Mouse (Mus musculus) kidney, embryonic 15.5 days (tissue): ENCODE measurements around the gene Hltf. TPM values are rescaled to one million over a fixed set of nuclear protein-coding genes. Genes with fewer than 3 reads are reported as not detected.
A peak's percentile ranks its signal among the peaks of the same experiment; 100 is the strongest.
"Not testable (repeated sequence)": the region's sequence is repeated elsewhere in the genome, so short reads cannot be mapped to it uniquely, and the experiment has no call there.

ENCODE experiments used
- ATAC-seq: fragments of 200-750 bp; cut with Nextera tagmentation; replicated peaks from 2 replicates; pipeline ENCODE4 v1.8.0; 2017; ENCODE audit warnings: moderate TSS enrichment; ENCODE audit not compliant: low FRiP score
- H3K27ac ChIP-seq: fragments of 300-500 bp; sonication (generic); 2 replicates; pipeline ENCODE4 v1.5.1; 2015; ENCODE audit warnings: mild to moderate bottlenecking, inconsistent platforms
- H3K27me3 ChIP-seq: fragments of 300-500 bp; sonication (generic); 2 replicates; pipeline ENCODE4 v1.6.1; 2015; ENCODE audit warnings: inconsistent platforms
- H3K36me3 ChIP-seq: fragments of 300-500 bp; sonication (generic); 2 replicates; pipeline ENCODE4 v1.6.1; 2015; ENCODE audit warnings: inconsistent platforms
- H3K4me1 ChIP-seq: fragments of 300-500 bp; sonication (generic); 2 replicates; pipeline ENCODE4 v1.6.1; 2015; ENCODE audit warnings: inconsistent platforms
- H3K4me2 ChIP-seq: fragments of 300-500 bp; sonication (generic); 2 replicates; pipeline ENCODE4 v1.6.1; 2015; ENCODE audit warnings: moderate library complexity, mild to moderate bottlenecking, inconsistent platforms
- H3K4me3 ChIP-seq: fragments of 300-500 bp; sonication (generic); replicated peaks from 2 replicates; pipeline ENCODE4 v1.5.1; 2015; ENCODE audit warnings: mild to moderate bottlenecking, inconsistent platforms
- H3K9ac ChIP-seq: fragments of 300-500 bp; sonication (generic); 2 replicates; pipeline ENCODE4 v1.6.1; 2015; ENCODE audit warnings: mild to moderate bottlenecking, inconsistent platforms
- H3K9me3 ChIP-seq: fragments of 300-500 bp; sonication (generic); replicated peaks from 2 replicates; pipeline ENCODE4 v1.6.1; 2016; ENCODE audit warnings: inconsistent platforms
- WGBS: fragments of 180-500 bp; shearing (Covaris S2); methylation state at CpG from one replicate; pipeline ENCODE4 v1.1.7; 2015; ENCODE audit warnings: mixed read lengths; 5-methylcytosine and 5-hydroxymethylcytosine counted together
- polyA plus RNA-seq: library from polyadenylated mRNA; unstranded; fragments of >200 nt; fragmentation: Nextera tagmentation; extraction: Ambion mirVana; gene quantifications from 2 replicates; pipeline ENCODE4 v1.2.1, GENCODE M21; 2015

Gene Hltf
- polyA plus RNA-seq, 1 experiment from 2014 or later, result 17.7 TPM

DNA sequence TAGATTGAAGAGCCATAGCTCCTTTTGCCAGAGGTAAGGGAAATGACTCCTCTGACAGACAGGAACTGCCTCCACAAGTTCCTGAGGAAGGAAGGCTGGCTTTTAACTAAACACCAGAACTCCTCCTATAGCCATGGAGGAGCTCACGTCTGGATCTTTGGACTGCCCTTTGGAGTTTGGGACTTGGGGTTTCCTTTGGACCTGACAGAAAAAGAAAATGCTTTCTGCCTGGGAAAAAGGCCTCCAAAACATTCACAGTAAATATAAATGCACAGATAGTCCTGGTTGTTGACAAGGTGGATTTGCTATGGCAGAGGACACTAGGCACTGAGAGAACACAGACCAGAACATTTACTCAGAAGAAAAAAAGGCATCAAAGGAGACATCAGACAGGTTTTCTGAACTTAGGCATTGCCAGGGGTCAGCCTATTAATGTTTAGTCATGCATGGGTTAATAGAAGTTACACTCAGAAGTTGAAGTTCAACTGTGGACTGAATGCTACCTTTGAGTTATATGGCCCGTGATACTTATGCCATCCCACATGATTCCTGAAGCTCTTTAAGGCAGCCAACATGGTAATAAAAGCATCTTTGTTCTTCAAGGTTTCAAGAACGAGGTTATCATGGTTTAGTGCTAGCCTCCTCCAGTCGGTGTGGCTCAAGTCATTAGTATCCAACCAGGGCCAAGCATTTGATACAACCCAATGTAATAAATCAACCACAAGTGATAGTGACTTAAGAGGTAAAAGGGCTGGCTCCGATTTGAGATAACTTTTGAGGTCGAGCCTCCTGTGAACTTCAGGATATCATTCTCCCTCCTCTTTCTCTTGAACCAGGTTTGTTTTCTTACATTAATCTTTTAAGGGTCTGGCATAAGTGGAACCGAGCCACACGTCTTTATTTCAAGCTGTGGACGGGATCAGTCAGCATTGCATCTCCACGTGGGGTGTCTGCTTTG lies 23.6 kb upstream of the Hltf start:
- ATAC-seq, result no peak
- peak overlapping the region; percentile 88 for H3K27ac ChIP-seq
- WGBS, result 9% methylated on average over 10 of the region's 10 CpGs

GRCm38 (mm10) chr3:20034719-20035404 lies 22.7 kb upstream of the Hltf start, which contains the start of gene Hps3:
Hps3 (minus strand) TSS chr3:20035315.
- Histone ChIP-seq H3K27ac (peak within 1 kb of the TSS; percentile 88), H3K36me3 (no peaks in the 10 kb centered on the region), H3K4me1 (peaks cover 9% of the 10 kb centered on the region), H3K9ac (peak within 1 kb of the TSS; percentile 57), H3K9me3 (no peaks in the 10 kb centered on the region; the same call in 1 of the 2 replicates), H3K4me2 (peak within 1 kb of the TSS; percentile 77), H3K4me3 (peak within 1 kb of the TSS; percentile 92), H3K27me3 (no peaks in the 10 kb centered on the region)
- ATAC-seq, result peak; percentile 100
- under 1% methylated on average over 47 of the region's 47 CpGs for whole genome bisulfite sequencing

More for the DNA sequence above, 23.6 kb upstream of the Hltf start:
- peak overlapping the region; percentile 57 for H3K9ac ChIP-seq
- peak overlapping the region; percentile 77 for H3K4me2 ChIP-seq
- H3K4me1 ChIP-seq, result peaks cover 9% of the 10 kb centered on the region
- H3K27me3 ChIP-seq, result no peaks in the 10 kb centered on the region
- no peaks in the 10 kb centered on the region; the same call in 1 of the 2 replicates for H3K9me3 ChIP-seq
- H3K4me3 ChIP-seq, result peak overlapping the region; percentile 92
- no peaks in the 10 kb centered on the region for H3K36me3 ChIP-seq

DNA sequence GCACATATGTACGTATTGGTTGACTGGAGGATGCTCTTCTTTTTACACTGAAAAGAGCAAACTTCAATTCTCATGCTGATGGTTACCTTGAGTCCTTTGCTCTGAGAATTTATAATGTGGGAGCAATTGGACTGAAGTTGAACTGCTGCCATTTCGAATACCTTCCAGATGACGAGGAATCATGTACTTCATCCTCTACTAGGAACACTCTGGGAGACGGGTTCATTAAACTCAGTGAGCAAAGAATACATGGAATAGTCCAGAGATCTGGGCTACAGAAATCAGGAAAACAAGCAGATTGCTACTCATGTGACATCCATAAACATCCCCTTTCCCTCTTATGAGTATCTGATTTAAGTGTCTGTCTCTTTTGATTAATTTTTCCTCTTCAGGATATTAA lies 21.5 kb upstream of the Hltf start:
- Histone ChIP-seq H3K9ac (no peak overlapping the region), H3K36me3 (no peaks in the 10 kb centered on the region), H3K4me1 (peaks cover 9% of the 10 kb centered on the region), H3K9me3 (no peaks in the 10 kb centered on the region; the same call in 1 of the 2 replicates), H3K27me3 (no peaks in the 10 kb centered on the region), H3K4me2 (no peak overlapping the region), H3K27ac (no peak overlapping the region), H3K4me3 (no peak overlapping the region)
- no peak for ATAC-seq
- 82% methylated on average over 4 of the region's 4 CpGs for WGBS

DNA sequence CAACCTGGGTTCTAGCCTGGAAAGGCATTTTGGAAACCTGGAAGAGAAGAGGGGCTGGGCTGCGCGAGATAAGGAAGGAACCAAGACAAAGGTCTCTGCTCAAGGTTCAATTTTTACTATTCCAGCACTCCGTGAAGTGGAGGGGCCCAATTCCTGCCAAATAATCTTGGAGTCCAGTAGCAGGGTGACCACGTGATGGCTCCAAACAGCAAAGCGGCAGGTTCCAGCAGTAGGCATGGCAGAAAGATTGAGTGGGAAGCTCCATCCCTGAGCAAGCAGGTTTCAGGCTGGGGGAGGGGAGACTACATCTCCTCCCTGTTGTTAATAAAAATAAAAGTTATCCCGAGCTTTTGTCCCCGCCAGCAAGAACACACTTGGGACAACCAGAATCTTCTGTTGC lies 16.1 kb upstream of the Hltf start:
- not testable (repeated sequence) for H3K4me2 ChIP-seq, H3K4me3 ChIP-seq, H3K27ac ChIP-seq, H3K4me1 ChIP-seq, H3K9ac ChIP-seq, H3K9me3 ChIP-seq, H3K27me3 ChIP-seq, ATAC-seq, H3K36me3 ChIP-seq
- WGBS, result 92% methylated on average over 7 of the region's 7 CpGs

DNA sequence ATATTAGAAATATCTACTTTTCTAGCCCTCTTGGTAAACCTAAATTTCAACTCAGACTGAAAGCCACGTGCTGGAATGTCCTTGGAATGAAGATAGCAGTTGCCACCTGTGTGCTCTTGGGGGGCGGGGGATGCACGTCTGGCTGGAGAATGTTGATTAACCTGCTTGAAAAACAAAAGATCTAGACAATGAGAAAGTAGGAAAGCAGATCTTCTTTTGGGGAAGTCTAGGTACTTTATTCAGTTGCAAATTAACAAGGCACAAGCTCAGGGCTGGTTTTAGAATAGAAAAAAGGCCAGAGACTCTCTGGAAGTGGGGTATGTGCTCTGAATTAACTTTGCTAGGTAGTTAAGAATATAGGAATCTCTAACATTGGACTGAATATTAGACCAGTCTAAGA lies 12.9 kb upstream of the Hltf start:
- 77% methylated on average over 3 of the region's 3 CpGs for WGBS

DNA sequence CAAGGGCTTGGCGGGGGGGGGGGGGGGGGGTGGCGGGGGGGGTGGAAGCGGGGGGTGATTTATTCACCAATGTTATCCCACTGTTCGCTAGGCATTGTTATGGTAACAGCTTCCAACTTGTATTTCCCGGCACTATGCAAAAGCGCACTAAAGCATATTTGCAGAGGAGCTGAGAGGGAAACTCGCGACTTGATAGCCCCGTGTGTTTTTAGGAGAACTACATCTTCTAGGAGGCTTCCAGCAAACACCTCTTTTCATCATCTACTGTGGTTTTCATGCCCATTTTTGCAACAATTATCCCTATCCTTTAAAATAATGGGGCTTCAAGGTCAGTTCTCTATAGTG lies 558 bp downstream of the Hltf start:
- no peak for ATAC-seq
- Histone ChIP-seq H3K4me3 (peak overlapping the region; percentile 91), H3K27me3 (no peaks in the 10 kb centered on the region), H3K27ac (no peak overlapping the region), H3K9ac (peak overlapping the region; percentile 29), H3K4me2 (peak overlapping the region; percentile 64), H3K36me3 (peaks cover 13% of the 10 kb centered on the region), H3K4me1 (peaks cover 10% of the 10 kb centered on the region), H3K9me3 (no peaks in the 10 kb centered on the region)
- WGBS, result 0% methylated on average over 7 of the region's 9 CpGs

More for the DNA sequence above, 12.9 kb upstream of the Hltf start:
- H3K4me1 ChIP-seq, ATAC-seq, H3K27ac ChIP-seq, H3K9ac ChIP-seq, H3K36me3 ChIP-seq, H3K4me2 ChIP-seq, H3K9me3 ChIP-seq, H3K27me3 ChIP-seq, H3K4me3 ChIP-seq: not testable (repeated sequence)

DNA sequence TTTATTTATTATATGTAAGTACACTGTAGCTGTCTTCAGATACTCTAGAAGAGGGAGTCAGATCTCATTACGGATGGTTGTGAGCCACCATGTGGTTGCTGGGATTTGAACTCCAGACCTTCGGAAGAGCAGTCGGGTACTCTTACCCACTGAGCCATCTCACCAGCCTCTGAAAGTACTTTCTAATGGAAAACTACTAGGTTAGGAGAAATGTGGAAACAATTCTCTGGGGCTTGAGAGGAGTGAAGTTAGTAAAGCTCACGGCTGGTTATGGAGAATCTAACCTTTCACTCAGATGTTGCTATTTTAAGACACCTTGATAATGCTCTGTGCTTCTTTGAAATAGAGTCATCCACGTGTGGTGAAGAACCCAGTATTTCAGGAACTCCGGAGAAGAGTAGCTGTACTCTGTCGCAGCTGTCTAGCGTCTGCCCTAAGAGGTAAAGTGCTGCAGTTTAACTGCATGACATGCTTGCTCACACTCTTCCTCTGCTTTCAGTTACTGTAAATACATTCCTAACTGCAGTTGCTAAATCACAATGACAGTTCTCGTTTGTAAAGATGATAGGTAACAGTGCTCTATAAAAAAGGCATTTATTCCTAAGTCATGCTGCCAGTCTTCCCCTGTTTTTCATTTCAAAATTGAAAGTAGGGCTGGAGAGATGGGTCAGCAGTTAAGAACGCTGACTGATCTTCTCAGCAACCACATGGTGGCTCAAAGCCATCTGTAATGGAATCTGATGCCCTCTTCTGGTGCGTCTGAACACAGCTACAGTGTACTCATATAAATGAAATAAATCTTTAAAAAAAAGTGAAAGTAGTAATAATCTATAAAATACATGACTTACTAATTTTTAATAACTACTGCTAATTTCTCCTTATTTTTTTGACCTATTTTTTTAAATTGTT lies 18.8 kb downstream of the Hltf start:
- Histone ChIP-seq H3K4me1 (no peaks in the 10 kb centered on the region), H3K4me2 (no peak overlapping the region), H3K9me3 (no peaks in the 10 kb centered on the region), H3K27me3 (no peaks in the 10 kb centered on the region), H3K36me3 (peaks cover 38% of the 10 kb centered on the region; the same call in 1 of the 2 replicates), H3K9ac (no peak overlapping the region), H3K4me3 (no peak overlapping the region), H3K27ac (no peak overlapping the region)
- ATAC-seq, result no peak
- 80% methylated on average over 11 of the region's 11 CpGs for WGBS

DNA sequence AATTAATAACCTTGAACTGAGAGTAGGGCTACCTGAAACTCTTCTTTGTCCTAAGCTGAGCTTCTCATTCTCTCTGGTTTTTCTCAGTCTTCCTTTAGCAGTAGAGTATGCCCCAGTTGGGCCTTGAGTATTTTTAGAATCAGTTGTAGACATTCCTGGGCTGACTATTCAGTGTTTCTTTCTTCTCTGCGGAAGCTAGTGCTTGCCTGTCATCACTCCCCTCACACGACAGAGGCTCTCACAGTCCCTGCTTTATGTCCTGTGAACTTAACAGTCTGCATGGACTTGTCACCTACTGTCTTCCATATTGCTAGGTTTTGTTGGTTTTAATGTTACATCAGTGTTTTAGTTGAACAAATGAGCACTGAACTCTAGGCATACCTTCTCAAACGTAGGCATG lies 24.6 kb downstream of the Hltf start:
- Histone ChIP-seq H3K9ac (no peak overlapping the region), H3K4me2 (no peak overlapping the region), H3K36me3 (peaks cover 41% of the 10 kb centered on the region), H3K9me3 (no peaks in the 10 kb centered on the region), H3K4me1 (no peaks in the 10 kb centered on the region), H3K27me3 (no peaks in the 10 kb centered on the region), H3K27ac (no peak overlapping the region), H3K4me3 (no peak overlapping the region)
- WGBS, result 79% methylated on average over 3 of the region's 3 CpGs
- ATAC-seq, result no peak

- H3K36me3 ChIP-seq, result peaks cover 31% of the 10 kb centered on the region
- H3K4me3 ChIP-seq, result no peak overlapping the region
- H3K27ac ChIP-seq, result no peak overlapping the region
- no peak overlapping the region for H3K9ac ChIP-seq
- no peaks in the 10 kb centered on the region for H3K4me1 ChIP-seq
- H3K4me2 ChIP-seq, result no peak overlapping the region
- H3K27me3 ChIP-seq, result no peaks in the 10 kb centered on the region
- WGBS, result 81% methylated on average over 3 of the region's 3 CpGs
- H3K9me3 ChIP-seq, result no peaks in the 10 kb centered on the region
- ATAC-seq, result no peak
Measured at GRCm38 (mm10) chr3:20103830-20104229, 46.2 kb downstream of the Hltf start.

- 76% methylated on average over 8 of the region's 8 CpGs for WGBS
- Histone ChIP-seq H3K36me3 (peaks cover 32% of the 10 kb centered on the region), H3K27me3 (no peaks in the 10 kb centered on the region), H3K9ac (no peak overlapping the region), H3K4me2 (no peak overlapping the region), H3K27ac (no peak overlapping the region), H3K9me3 (no peaks in the 10 kb centered on the region), H3K4me3 (no peak overlapping the region), H3K4me1 (no peaks in the 10 kb centered on the region)
- no peak for ATAC-seq
Measured at GRCm38 (mm10) chr3:20104318-20104717, 46.7 kb downstream of the Hltf start.

DNA sequence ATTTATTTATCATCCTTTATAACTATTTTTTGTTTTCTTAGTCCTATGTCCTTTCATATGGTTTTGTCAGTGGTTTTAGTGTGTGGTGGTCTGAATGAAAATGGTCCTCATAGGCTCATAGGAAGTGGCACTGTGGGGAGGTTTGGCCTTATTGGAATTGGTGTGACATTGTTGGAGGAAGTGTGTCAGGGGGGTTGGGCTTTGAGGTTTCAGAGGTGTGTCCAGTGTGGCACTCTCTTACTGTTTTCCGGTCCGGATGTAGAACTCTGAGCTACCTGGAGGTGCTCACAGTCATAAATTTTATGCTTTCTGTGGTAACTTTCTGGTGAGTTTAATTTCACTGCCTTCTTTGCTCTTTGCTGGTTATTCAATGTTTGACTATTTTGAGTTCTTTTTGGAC lies 47.2 kb downstream of the Hltf start:
- Histone ChIP-seq H3K36me3 (peaks cover 37% of the 10 kb centered on the region), H3K9ac (no peak overlapping the region), H3K27me3 (no peaks in the 10 kb centered on the region), H3K4me2 (no peak overlapping the region), H3K4me3 (no peak overlapping the region), H3K4me1 (no peaks in the 10 kb centered on the region), H3K9me3 (no peaks in the 10 kb centered on the region), H3K27ac (no peak overlapping the region)
- 82% methylated on average over 2 of the region's 2 CpGs for WGBS
- no peak for ATAC-seq
